In genomic region chr7:4915007-4915665, GRCm38 (mm10) we compare ENCODE assay signal across 8 mouse cellular contexts. TPM values are rescaled to one million over a fixed set of nuclear protein-coding genes. Genes with fewer than 3 reads are reported as not detected.
DNase-seq lines count a peak whose midpoint lies in the region; ATAC-seq and TF ChIP-seq lines count a peak whose summit lies in the region.

Zfp628 (plus strand) TSS chr7:4915217.

- intact Hi-C loops in heart, postnatal 25 days (cut with DNase I), result loop anchor here (1.0 to 5.0 kb wide), 2 partner anchors 23 to 103 kb away; partner anchors contain the start of gene Ube2s

- peaks cover 0 to 26% of the 10 kb centered on the region in 2 experiments; a peak in 2 of 4 replicates for H3K4me1 ChIP-seq in ES-E14 (ENCODE audit: control insufficient read depth in 2 of 2, insufficient read depth in 2 of 2, low read length in 2 of 2, poor library complexity in 1 of 2)
- H3K4me1 ChIP-seq in forebrain, embryonic 15.5 days, result peaks cover 21% of the 10 kb centered on the region
- peaks cover 9% of the 10 kb centered on the region; the same call in 1 of the 2 replicates for H3K4me1 ChIP-seq in lung, adult 2 months (ENCODE audit: control insufficient read depth, insufficient read depth, low read length)

- peak; percentile 92 for ATAC-seq in forebrain, embryonic 15.5 days (replicated peaks)
- ATAC-seq in neutrophil, adult 5-6 weeks (ENCODE audit: extremely low read depth, insufficient number of reproducible peaks, low FRiP score, poor library complexity, severe bottlenecking), result peak; percentile 87

- peak within 1 kb of the TSS; percentile 97 for H3K9ac ChIP-seq in ES-E14 (ENCODE audit: insufficient read depth, low read depth, low read length, poor library complexity, severe bottlenecking)
- H3K9ac ChIP-seq in forebrain, embryonic 15.5 days (replicated peaks), result peak within 1 kb of the TSS; percentile 76

- under 1% methylated on average over 53 of the region's 56 CpGs for WGBS in forebrain, embryonic 15.5 days
- under 1% methylated on average over 56 of the region's 56 CpGs for WGBS in lung, adult 2 months

- H3K4me3 ChIP-seq in ES-E14 (ENCODE audit: insufficient read depth in 1 of 2, low read depth in 1 of 2, low read length in 2 of 2, poor library complexity in 1 of 2, severe bottlenecking in 1 of 2), result peak within 1 kb of the TSS; percentile 91 to 95
- H3K4me3 ChIP-seq in forebrain, embryonic 15.5 days, result peak within 1 kb of the TSS; percentile 69
- peak within 1 kb of the TSS; percentile 85 for H3K4me3 ChIP-seq in lung, adult 2 months (replicated peaks; ENCODE audit: extremely low read depth, low read depth, low read length)

- H3K27ac ChIP-seq in ES-E14 (ENCODE audit: insufficient read depth, low read depth, low read length, poor library complexity, severe bottlenecking), result peak within 1 kb of the TSS; percentile 95
- H3K27ac ChIP-seq in forebrain, embryonic 15.5 days (replicated peaks), result peak within 1 kb of the TSS; percentile 97

- no peak for TF ChIP-seq CTCF in lung, adult 2 months (IDR thresholded peaks at IDR 0.05; ENCODE audit: insufficient read depth, low read length)

- H3K27me3 ChIP-seq in forebrain, embryonic 15.5 days, result no peaks in the 10 kb centered on the region

- TF ChIP-seq POLR2A in lung, adult 2 months (IDR thresholded peaks at IDR 0.05; ENCODE audit: borderline replicate concordance, extremely low read depth, low read depth, low read length), result peak; percentile 92; the same call in 1 of the 2 replicates

- H3K9me3 ChIP-seq in ES-E14 (ENCODE audit: control insufficient read depth, insufficient read depth, low read depth, low read length), result no peaks in the 10 kb centered on the region
- no peaks in the 10 kb centered on the region for H3K9me3 ChIP-seq in forebrain, embryonic 15.5 days

- H3K36me3 ChIP-seq in ES-E14 (ENCODE audit: control insufficient read depth, insufficient read depth, low read length, poor library complexity, severe bottlenecking), result peaks cover 16% of the 10 kb centered on the region
- H3K36me3 ChIP-seq in forebrain, embryonic 15.5 days, result peaks cover 15% of the 10 kb centered on the region

- H3K4me2 ChIP-seq in forebrain, embryonic 15.5 days (replicated peaks), result peak within 1 kb of the TSS; percentile 75

- peak; percentile 95 for DNase-seq in ES-E14 (ENCODE audit: low read depth, low spot score)
- peak; percentile 94 for DNase-seq in cerebellum, adult 11-12 months
- DNase-seq in heart, postnatal 25 days (ENCODE audit: low spot score), result peak; percentile 84
- DNase-seq in layer of hippocampus, adult 18-20 months (ENCODE audit: low spot score in 2 of 2), result peak; percentile 92 to 97
- DNase-seq in lung, adult 2 months, result peak; percentile 95
- peak; percentile 87 to 88 for DNase-seq in thymus, adult 18-20 months

- in situ Hi-C loops in ES-E14 (cut with MboI; ENCODE audit: low sequenced_read_pairs in 2 of 2, unreplicated experiment in 2 of 2), result loop anchor here in 1 of 2 experiments (10.0 kb wide), 1 partner anchor 370 kb away; the partner anchor contains the start of gene Syt5

TF ChIP-seq in ES-E14, 5 proteins besides CTCF, POLR2A, EP300 and RAD21:
- TF ChIP-seq CHD2 (IDR thresholded peaks at IDR 0.05; ENCODE audit: low read depth, low read length), result 0 out of 2 replicates have a peak, but pooled peaks have one; percentile 9
- no peak for TF ChIP-seq ZNF384 (IDR thresholded peaks at IDR 0.05; ENCODE audit: low read depth, low read length)
- no peak for TF ChIP-seq ZC3H11A (IDR thresholded peaks at IDR 0.05; ENCODE audit: borderline replicate concordance, low read depth, low read length)
- no peak for TF ChIP-seq MAFK (IDR thresholded peaks at IDR 0.05; ENCODE audit: insufficient read depth, low read depth, low read length)
- peak; percentile 65; the same call in 1 of the 2 replicates for TF ChIP-seq HCFC1 (IDR thresholded peaks at IDR 0.05; ENCODE audit: borderline replicate concordance, insufficient read depth, low read length)

RNA-seq across cellular contexts. Expression of gene Zfp628, which starts in this region (rescaled TPM):
- total RNA-seq in ES-E14 (2012; rRNA removed), result 4.0 and 4.3 TPM in 2 replicates
- polyA plus RNA-seq in forebrain, embryonic 15.5 days (2015; fragmentation: Nextera tagmentation; extraction: Ambion mirVana), result 4.0 and 4.2 TPM in 2 replicates
- 1 to 10 TPM; 7.9 to 8.1 TPM for total RNA-seq in heart, postnatal 25 days (2021)
- total RNA-seq in layer of hippocampus, adult 18-20 months (2021), result 10 to 100 TPM; 13.9 to 15.1 TPM
- 20.6 and 24.7 TPM in 2 replicates for polyA plus RNA-seq in lung, adult 2 months (2012; rRNA removed)
- total RNA-seq in neutrophil, adult 5-6 weeks (2017), result 6.0 and 7.2 TPM in 2 replicates

Comparison
In these comparisons a context has a peak if more than half of its experiments do, and no peak if none do; other contexts are left out.
1. Peak in every context shown above with its lines: DNase-seq, ATAC-seq, H3K4me3 ChIP-seq and H3K27ac ChIP-seq.